Mouse (Mus musculus) Muller cell, postnatal 12 days (primary cell): ENCODE results near the gene Dnajc13.

ENCODE experiments used
- DNase-seq: peaks from one replicate; pipeline ENCODE4 v3.0.0-alpha.2; 2015; ENCODE audit errors: inconsistent ontology term

The Dnajc13 gene

DNA sequence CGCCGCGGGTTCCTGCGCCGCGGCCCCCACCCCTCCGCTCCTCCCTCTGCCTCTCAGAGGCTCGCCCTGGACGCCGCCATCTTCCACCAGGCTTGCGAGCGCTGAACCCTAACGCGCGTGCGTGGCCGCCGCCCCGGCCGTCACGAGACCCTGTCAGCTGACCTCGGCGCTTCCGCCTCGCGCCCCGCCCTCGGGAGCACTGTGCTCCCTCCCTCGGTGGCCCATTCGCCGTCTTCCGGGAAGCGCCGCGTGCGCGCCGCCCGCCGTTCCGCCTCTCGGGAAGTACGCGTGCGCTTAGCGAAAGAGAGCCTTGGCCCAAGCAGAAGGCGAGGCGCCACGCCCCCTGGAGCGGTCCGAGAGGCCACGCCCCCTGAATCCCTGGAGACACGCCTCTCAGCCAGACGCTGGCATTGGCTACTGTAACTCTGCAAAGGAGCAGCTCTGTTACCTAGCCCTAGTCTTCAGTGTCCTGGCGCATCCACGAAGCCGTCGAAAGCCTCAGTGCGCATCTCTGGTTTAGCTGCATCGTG is at the start of gene Dnajc13:
Gene Dnajc13, minus strand, starts transcription at position 108 of the 530 bp plus-strand sequence.
- DNase-seq, result peak; percentile 99

DNA sequence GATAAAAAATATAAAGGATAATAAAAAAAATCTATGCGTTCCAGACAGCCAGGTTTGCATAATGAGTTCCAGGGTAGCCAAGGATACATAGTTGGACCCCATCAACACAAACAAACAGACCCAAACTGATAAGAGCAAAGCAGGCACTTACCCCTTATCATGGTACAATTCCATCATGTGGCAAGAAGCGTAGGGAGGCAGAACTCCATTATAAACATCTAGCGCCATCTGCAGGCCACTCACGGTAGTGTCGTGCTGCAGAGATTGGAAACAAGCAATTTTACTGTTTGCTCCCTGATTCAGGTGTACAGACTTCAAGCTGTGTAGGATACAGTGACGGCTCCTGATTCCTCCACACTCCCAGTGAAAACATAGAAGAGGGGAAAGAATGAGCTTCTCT is 44.0 kb upstream of the Dnajc13 start:
- peak; percentile 42 for DNase-seq

DNA sequence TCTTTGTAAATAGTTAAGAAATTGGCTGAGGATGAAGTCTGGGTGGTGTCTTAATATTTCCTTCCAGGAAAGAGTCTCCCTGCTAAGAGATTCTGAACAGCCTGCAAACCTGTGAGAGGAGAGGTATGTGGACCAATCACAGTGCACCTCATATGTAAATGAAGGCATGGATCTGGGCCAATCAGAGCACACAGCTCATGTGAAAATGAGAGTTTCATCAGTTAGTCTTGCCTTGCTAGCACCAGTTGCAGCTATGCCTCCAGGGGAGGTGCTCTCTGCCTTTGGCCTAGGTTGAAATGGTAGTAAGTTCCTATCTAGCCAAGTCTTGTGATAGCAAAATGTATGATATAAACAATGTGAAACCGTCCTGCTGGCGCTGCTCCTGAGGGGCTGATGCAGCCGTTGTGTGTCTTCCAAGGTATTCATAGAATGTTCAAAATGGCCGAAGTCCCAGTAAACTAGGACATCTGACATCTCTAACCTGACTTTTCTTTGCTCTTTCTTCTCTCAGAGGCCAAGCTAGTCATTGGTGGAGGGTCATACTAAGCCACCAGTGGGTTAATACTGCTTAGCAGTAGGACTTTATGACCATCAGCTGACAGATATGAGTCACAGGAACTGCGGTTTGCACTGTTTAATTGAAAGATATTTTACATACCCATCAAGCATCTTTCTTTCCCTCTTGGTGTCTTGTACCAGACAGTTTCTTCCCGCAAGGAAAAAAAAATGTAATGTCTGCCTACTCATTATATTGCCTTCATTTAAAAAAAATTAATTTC is 42.8 kb upstream of the Dnajc13 start:
- no peak for DNase-seq

DNA sequence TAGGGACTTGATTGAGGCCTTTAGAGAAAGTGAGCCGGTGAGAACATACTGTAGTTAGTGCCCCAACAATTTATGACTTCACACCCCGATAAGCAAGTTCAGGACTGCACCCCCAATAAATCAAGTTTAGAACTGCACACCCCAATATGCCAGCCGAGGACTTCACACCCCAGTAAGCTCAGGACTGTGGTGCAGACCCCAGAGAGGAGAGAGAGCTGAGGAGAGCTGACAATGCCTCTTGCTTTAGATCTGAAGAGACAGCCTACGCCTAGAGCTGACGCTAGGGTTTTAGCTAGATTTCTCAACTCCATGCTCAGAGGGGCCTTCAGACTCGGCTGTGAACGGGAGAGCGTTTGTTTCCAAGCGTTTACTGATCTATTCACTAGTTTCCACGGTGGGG is 42.1 kb upstream of the Dnajc13 start:
- no peak for DNase-seq

DNA sequence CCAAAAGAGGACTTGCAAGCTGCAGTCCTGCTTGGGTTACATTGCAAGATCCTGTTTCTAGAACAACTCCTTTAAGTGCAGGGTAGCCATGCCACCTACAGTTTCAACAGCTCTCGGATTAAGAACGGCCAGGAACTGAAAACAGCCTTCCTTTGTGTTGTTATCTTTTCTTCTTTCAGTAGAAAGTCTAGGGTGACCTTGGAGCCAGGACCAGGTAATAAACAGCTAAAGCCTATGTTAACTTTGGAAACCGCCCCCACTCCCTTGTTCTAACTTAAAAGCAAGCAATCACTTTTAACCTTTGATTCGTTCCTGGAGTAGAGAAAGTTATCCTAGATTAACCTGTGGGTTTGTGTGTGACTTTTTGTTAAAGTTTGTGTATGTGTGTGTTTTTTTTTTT is 41.6 kb upstream of the Dnajc13 start:
- DNase-seq, result no peak

DNA sequence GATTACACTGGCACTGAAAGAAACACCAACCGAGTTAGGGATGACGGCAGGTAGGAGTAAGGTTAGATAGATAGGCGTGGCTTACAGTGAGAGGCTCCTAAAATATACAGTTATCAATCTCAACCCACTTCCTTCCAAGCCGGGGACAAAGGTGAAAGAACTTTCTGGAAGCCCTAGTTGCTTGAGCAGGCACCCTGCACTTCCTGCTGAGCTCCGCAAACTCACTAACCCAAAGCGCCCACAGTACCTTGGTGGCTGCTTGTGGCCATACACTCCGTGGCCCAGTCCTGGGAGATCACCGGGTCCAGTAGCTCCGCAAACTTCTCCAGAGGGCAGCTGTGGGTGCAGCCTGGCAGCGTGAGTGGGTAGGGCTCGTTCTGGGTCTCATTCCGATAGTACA is 37.8 kb upstream of the Dnajc13 start:
- no peak for DNase-seq

DNA sequence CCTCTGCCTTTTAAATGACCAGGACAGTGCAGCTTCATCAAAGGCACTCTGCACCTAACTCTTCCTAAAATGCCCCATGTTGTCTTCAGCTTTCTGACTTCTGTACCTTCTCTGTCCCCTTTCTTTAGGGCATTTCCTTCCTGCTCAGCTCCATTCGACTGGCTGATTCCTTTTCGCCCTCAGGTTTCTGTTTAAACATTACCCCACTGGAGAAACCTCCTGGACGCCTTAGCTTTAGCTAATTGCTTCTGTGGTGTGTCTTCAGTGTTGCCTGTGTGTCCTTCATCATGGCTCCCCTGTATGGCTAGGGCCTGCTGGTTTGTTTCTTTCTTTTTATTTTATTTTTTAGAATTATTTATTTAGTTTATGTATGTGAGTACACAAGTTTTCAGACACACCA is 34.3 kb upstream of the Dnajc13 start:
- DNase-seq, result no peak

DNA sequence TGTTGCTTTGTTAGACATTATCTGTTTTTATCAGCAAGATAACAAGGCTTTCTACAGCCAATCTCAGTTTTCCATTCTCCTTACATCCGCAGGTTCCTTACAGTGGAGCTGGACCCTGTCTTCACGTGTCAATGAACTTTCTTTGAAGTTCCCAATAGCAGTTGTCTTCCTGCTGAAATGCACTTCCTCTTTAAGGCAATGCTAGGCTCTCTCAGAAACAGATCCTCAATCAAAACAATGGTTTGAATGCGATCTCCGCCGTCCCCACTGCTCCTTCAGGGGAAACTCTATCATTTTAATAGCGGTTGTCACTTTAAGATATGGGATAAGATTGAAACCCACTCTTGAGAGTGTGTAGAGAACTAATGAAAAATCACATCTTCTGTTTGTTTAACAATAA is 22.2 kb upstream of the Dnajc13 start:
- DNase-seq, result no peak

DNA sequence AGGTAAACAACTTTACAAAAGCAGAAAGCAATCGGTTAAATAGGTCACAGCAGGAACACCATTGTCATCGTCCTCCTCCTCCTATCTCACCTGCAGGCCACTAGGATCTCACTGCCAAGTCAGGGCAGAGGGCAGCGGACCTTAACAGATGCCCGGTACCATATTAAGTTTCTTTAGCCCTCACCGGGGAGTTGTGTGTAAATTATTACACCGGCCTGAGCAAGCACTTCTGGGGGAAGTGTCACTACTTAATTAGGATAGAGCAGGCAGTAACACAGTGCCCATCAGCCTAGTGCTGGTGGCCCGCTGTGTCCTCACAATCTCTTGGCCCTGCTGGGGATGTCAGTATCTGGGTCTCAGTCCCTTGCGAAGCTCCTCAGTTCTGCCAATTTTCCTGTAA is 19.8 kb upstream of the Dnajc13 start:
- no peak for DNase-seq

DNA sequence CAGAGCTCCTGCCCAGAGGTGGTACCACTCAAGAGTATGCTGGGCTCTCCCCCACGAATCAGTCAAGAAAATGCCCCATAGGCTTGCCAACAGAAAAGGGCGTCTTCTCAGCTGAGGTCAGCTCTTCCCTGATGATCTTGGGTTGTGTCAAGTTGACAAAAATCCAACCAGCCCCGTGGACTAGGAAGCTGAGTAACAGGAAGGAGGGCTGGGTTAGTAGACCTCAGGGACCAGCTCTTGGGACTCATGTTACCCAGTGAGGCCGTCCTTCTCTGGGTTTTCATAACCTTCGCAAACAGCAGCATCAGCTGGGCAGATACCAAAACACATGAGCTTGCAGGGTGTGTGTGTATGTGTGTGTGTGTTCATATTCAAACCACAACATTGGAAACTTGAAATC is 19.0 kb upstream of the Dnajc13 start:
- DNase-seq, result no peak

DNA sequence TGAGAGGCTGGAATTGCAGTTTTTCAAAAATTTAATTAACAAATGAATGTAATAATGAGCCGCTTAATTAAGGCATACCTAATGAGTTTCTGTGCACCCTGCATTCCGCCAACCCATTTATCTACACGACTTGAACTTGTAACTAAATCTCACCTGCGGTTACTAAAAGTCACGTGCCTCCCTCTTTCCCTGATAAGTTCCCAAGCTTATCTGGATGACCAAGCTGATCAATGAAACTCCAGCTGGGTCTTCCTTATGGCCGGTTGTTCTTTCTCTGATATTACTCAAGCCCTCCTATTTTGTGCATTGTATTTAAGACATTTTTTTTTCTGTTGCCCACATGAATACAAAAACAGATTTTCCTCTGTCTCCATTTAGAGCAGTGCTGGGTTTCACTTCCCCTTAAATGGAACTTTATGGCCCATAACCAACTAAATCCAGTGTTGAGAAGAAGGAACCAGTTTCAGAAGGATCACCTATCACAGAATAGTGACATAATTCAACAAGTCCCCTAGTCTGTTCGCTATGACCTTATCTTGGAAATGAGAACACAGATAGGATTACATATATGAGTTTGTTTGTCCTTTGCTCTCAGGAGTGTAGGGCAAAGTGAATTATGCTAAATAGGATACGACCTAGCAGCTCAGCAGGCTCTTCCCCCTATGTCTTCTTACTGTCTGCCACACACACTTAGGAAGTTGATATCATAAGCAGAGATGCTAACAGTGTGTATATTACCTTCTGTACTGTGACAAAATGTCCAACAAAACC is 18.2 kb upstream of the Dnajc13 start:
- no peak for DNase-seq

DNA sequence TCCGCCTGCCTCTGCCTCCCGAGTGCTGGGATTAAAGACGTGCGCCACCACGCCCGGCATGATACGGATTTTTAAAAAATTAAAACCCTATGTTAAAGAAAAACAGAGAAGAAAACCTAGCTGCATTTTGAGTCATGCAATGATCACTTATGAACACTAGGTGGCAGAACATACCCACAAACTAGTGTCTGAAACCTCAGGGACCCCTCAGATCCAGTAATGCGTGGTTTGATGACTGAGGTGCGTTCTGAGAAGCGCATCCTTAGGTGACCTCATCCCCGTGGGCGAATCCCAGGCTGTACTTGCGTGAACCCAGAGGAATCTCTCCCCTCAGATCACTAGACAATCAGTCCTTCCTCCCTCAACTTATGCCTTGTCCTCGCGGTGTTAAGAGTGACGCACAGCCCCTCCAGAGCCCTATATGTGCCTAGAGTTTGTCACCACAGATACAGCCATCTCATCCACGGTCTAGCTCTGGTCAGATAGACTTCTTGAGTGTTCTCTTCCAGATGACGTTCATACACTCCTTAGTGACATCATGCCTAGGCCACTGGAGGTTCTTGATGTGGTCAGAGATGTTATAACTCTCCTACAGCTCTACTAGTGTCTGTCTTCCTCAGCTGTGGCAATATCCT is 14.9 kb upstream of the Dnajc13 start:
- DNase-seq, result peak; percentile 25

DNA sequence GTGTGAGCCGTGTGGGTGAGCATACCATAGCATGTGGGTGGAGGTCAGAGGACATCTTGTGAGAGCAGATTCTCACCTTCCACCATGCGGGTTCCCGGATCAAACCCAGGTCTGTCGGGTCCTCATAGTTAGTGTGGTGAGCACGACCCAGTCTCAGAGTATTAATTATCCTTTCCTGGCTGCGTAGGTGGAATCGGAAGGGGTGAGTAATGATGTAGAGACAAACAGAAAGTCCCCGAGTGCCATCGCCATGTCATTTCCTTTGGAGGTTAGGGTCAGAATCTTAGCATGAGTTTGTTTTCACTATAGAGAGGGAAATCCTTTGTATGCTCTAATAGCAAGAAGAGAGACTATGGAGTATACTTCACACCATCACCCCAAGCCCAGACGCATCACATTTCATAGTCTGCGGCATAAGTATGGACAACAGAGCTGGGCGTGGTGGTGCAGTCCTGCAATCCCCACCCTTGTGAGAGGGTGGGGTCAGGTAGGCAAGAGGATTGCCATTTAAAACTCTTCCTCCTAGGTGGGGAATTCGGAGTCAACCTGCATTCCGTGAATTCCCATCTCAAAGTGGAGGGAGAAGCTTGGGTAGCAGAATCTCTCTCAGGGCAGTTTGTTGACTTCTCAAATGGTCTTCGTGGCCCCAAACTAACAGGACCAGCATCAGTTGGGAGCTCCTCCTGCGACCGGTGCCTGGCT is 12.5 kb upstream of the Dnajc13 start:
- DNase-seq, result no peak

DNA sequence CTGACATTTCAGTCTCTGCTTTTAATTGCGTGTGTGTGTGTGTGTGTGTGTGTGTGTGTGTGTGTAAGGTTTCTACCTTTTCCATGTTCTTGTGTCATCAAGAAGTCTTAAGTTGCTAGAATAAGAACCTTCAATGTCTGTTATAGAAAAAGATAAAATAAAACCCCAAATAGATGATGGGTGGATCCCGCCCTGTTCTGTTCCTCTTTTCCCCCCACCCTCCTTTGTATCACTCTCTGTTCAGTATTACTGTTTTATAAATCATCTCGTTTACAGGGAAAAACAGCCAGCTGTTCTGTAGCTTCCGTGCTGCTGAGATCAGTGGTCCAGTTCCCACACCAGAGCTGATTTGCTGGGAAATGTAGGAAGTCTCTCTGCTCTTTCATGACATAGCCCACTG is 9.3 kb upstream of the Dnajc13 start:
- no peak for DNase-seq

DNA sequence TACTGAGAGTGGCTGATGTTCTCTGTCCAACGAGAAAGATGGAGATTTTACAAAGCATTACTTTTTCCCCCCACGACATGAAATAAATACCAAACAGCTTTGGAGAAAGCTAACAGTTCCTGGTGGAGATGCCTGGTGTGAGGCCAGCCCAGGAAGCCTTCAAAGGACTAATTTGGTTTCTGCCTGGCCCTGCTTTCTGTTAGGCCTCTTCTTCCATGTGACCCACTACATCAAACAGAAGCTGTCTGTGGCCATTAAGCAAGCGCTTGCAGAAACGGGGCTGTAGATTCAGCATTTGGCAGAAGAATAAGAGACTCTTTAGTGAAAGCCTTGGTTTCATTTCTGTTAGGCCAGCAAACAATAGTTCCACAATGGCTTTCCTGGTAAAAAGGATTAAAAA is 8.9 kb upstream of the Dnajc13 start:
- DNase-seq, result peak; percentile 30

DNA sequence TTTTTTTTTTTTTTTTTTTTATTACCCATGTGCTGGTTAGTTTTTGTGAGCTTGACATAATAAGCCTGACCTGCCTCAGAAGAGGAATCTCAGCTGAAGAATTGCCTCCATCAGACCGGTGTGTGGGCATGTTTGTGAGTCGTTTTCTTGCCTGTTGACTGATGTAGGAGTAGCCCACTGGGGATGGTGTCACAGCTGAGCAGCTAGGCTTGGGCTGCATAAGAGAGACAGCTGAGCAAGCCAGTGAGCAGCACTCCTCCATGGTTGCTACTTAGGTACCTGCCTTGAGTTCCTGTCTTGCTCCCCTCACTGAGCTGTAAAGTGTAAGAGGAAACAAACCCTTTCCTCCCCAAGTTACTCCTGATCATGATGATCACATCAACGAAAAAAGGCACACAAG is 7.2 kb upstream of the Dnajc13 start:
- no peak for DNase-seq

DNA sequence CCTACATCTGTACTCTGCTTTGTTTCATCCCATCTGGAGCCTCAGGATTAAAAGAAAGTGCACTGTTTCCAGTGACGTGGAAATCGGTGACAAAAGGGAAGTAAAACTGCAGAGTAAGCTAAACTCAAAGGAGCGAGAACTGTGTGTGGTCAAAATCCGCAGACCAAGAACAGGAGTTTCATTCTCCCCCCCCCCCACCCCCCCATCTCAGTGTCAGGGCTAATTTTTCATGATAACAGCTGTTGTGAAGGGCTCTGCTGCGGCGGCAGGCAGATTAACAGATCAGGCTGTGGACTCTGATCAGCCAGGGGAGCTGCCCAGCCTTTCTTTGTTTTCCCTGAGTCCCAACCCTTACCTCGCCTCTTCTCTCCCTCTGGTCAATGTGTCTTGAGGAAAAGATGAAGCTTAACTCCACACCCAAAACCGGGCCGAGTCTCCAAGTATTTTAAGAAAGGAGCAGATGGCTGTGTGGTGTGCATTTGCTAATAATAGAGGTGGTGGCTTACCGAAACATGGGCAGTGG is 6.7 kb upstream of the Dnajc13 start:
- DNase-seq, result no peak

DNA sequence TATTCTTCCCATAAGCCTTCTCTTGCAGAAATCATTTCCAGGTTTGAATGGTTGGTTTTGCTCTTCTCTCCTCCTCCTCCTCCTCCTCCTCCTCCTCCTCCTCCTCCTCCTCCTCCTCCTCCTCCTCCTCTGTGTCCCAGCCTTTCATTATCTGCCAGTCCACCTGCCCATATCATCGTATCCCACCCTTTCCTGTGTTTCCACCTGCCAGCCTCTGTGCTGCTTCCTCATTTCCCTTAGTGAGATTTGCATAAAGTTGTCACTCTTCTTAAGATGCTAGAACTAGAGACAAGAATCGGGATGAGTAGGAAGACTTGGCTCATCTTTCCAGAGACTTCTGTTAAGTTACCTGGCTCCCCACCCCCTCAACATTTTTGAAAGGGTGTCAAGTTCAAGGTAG is 1.8 kb upstream of the Dnajc13 start:
- no peak for DNase-seq

DNA sequence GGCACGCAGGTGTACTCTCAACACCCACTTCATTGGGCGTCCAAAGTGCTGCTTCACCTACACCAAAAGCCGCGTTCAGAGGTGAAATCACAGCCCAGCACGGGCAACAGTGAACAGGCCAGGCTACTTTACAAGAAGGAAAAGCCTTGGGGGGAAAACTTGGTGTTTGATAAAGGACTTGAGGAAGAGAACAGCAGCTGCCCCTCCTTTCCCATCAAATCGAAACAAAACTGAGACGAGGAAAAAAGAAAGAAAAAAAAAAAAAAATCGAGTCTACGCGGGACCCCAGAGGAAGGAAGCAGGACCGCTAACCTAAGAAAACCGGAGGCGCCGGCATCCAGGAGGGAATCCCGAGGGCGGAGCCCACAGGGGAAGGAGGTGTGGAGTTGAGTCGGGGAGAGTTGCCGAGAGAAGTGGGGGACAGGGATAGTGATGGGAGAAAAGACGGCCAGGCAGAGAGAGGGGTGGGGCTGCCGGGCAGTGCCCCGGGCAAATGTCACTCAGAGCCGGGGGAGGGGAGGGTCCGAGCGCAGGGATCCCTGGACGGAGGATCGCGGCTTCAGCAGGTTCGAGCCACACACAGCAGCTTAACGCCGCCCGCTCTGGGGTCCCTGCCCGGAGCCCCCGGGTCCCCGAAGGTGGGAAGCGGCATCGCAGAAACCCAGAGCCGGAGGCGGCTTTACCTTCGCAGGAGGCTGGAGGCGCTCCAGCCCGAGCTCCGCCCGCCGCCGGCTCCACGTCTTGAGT is 541 bp downstream of the Dnajc13 start:
- peak; percentile 68 for DNase-seq

DNA sequence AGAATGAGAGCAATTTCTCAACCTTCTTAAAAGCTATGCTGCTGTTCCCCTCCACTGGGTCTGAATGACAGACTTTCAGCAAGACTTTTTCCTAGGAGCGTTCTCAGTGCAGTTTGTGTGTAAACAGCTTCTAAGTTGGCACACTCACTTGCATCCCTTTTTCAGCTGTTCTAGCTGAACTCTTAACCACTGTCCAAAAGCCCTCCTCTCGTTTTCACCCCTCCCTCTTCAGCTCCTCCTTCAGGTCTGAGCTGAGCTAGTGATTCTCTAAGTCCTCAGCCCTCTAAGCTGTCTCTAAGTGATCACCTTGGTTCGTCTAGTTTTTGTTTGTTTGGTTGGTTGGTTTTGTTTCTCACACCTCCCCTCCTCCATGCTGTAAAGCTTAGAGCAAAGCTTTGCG is 2.4 kb downstream of the Dnajc13 start:
- no peak for DNase-seq

DNA sequence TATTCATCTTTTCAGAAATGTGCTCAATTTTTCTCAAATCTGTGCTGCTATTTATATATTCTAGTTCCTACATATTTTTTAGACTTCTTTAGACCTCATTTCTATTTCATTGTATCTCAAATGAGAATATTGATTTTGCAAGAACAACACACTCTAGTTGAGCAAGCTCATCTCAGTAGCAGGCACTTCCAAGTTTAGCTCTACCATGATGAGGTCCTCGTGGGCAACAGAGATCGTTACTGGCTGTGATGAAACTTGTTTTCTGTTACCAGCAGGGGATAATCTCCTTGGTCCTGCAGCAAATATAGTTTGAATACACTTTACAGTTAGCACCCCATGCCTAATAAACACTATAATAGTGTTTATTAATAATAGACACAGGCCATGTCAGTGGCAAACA is 6.6 kb downstream of the Dnajc13 start:
- DNase-seq, result no peak
